Mouse (Mus musculus) hindbrain, postnatal 0 days (tissue): Measurements from ENCODE around the gene Racgap1. TPM values are rescaled to one million over a fixed set of nuclear protein-coding genes. Genes with fewer than 3 reads are reported as not detected.
A peak's percentile ranks its signal among the peaks of the same experiment; 100 is the strongest.

Source experiments
- ATAC-seq: fragments of 200-750 bp; cut with Nextera tagmentation; 2 replicates; pipeline ENCODE4 v1.8.0; 2017; ENCODE audit warnings: mild to moderate bottlenecking, moderate TSS enrichment, moderate library complexity
- DNase-seq: peaks from one replicate; pipeline ENCODE4 v3.0.0-alpha.2; 2015; ENCODE audit warnings: low spot score
- H3K27ac ChIP-seq: fragments of 300-500 bp; sonication (generic); 2 replicates; pipeline ENCODE4 v1.5.1; 2014; ENCODE audit warnings: mild to moderate bottlenecking
- H3K27me3 ChIP-seq: fragments of 300-500 bp; sonication (generic); 2 replicates; pipeline ENCODE4 v1.6.1; 2014; ENCODE audit warnings: low read length, mixed read lengths; ENCODE audit not compliant: insufficient read depth
- H3K36me3 ChIP-seq: fragments of 300-500 bp; sonication (generic); 2 replicates; pipeline ENCODE4 v1.6.1; 2014; ENCODE audit warnings: low read length, mixed read lengths; ENCODE audit not compliant: insufficient read depth
- H3K4me1 ChIP-seq: fragments of 300-500 bp; sonication (generic); 2 replicates; pipeline ENCODE4 v1.6.1; 2014; ENCODE audit warnings: antibody characterized with exemption, low read length, mixed read lengths; ENCODE audit not compliant: insufficient read depth
- H3K4me2 ChIP-seq: fragments of 300-500 bp; sonication (generic); 2 replicates; pipeline ENCODE4 v1.6.1; 2014; ENCODE audit warnings: low read depth, mild to moderate bottlenecking, low read length, moderate library complexity, mixed read lengths
- H3K4me3 ChIP-seq: fragments of 300-500 bp; sonication (generic); 2 replicates; pipeline ENCODE4 v1.5.1; 2014; ENCODE audit warnings: low read length
- H3K9ac ChIP-seq: fragments of 300-500 bp; sonication (generic); replicated peaks from 2 replicates; pipeline ENCODE4 v1.6.1; 2014; ENCODE audit warnings: mild to moderate bottlenecking, low read length, moderate library complexity, mixed read lengths
- H3K9me3 ChIP-seq: fragments of 300-500 bp; sonication (generic); 2 replicates; pipeline ENCODE4 v1.6.1; 2016; ENCODE audit warnings: low read length, mixed read lengths
- CTCF ChIP-seq: IDR thresholded peaks from 2 replicates; pipeline ENCODE4 v1.5.1; 2016; ENCODE audit warnings: antibody characterized with exemption, control low read depth, low read depth
- WGBS: fragments of 180-500 bp; shearing (Covaris S2); extraction: QIAGEN DNeasy Blood & Tissue Kit; methylation state at CpG from one replicate; pipeline ENCODE4 v1.1.7; 2014; 5-methylcytosine and 5-hydroxymethylcytosine counted together
- polyA plus RNA-seq: library from polyadenylated mRNA; unstranded; fragments of >200 nt; fragmentation: Nextera tagmentation; extraction: Ambion mirVana; gene quantifications from 2 replicates; pipeline ENCODE4 v1.2.1, GENCODE M21; 2015
- total RNA-seq: library from RNA; depleted of rRNA; stranded (reverse); fragments of >200 nt; gene quantifications from 2 replicates; pipeline ENCODE4 v1.2.3, GENCODE M21; 2014

Gene Racgap1
- total and polyA plus RNA-seq, 2 experiments from 2014 or later = 46.4 to 49.7 TPM

DNA sequence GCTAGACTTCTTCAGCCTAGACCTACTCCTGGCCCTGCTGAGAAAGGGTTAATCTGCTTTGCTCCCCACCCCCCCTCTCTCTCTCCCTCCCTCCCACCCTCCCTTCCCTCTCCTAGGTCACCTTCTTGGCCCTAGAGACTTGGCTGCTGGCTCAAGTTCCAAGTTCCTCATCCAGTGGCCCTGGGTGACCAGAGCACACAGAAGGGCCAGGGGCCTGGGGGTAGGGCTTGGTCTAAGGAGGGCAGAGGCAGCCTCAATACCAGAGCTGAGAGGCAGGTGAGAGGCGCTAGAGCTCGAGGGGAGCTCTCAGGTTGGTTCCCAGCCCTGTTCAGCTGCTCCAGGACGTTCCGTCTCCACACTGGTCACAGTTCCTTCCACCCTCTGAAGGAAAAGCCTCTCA is 39.5 kb upstream of the Racgap1 start:
- ATAC-seq (no peak), DNase-seq (no peak)
- Histone ChIP-seq H3K4me3 (no peak overlapping the region), H3K36me3 (no peaks in the 10 kb centered on the region), H3K27me3 (no peaks in the 10 kb centered on the region), H3K27ac (no peak overlapping the region), H3K9ac (no peak overlapping the region), H3K4me1 (no peaks in the 10 kb centered on the region), H3K9me3 (no peaks in the 10 kb centered on the region), H3K4me2 (no peak overlapping the region)
- TF ChIP-seq CTCF = no peak
- WGBS = 25% methylated on average over 4 of the region's 4 CpGs

DNA sequence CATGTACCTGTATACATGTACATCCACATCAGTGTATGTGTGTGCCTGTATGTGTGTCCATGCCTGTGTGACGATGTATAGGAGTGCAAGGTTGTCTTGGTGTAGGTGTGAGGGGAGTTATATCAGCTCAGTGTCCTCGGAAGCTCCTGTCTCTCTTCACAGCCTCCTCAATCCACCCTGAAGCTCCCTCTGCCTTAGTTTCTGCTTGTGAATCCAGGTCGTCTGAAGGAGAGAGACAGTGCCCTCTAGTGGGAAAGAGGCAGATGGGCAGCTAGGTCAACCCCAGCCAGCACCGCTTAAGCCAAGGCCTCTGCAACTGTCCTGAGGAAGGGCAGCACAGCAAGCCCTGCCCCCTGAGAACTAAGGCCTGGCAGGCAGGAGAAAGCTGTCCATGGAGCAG is 37.3 kb upstream of the Racgap1 start:
- TF ChIP-seq CTCF = peak; percentile 96
- H3K36me3 ChIP-seq = no peaks in the 10 kb centered on the region
- no peak overlapping the region for H3K4me2 ChIP-seq
- H3K4me3 ChIP-seq = no peak overlapping the region
- ATAC-seq (peak; percentile 57; the same call in 1 of the 2 replicates), DNase-seq (peak; percentile 86)
- H3K9ac ChIP-seq = no peak overlapping the region
- 2% methylated on average over 4 of the region's 4 CpGs for WGBS
- no peak overlapping the region for H3K27ac ChIP-seq
- no peaks in the 10 kb centered on the region for H3K4me1 ChIP-seq
- H3K27me3 ChIP-seq = no peaks in the 10 kb centered on the region
- no peaks in the 10 kb centered on the region for H3K9me3 ChIP-seq

DNA sequence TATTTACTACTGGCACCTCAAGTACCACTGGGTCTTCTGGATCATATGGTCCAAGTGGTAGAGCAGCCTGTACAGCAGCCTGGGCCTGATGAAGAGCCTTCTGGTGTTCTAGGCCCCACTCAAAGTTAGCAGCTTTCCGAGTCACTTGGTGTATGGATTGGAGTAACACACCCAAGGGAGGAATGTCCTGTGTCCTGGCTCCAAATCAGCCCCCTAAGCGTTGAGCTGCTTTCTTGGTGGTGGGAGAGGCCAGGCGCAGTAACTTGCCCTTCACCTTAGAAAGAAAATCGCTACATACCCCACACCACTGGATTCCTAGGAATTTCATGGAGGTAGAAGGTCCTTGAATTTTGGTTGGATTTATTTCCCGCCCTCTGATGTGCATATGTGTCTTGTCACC is 32.7 kb upstream of the Racgap1 start:
- 95% methylated on average over 5 of the region's 5 CpGs for WGBS
- Histone ChIP-seq H3K27ac (no peak overlapping the region), H3K27me3 (no peaks in the 10 kb centered on the region), H3K9ac (no peak overlapping the region), H3K36me3 (no peaks in the 10 kb centered on the region), H3K4me3 (no peak overlapping the region), H3K9me3 (no peaks in the 10 kb centered on the region), H3K4me2 (no peak overlapping the region), H3K4me1 (no peaks in the 10 kb centered on the region)
- no peak for ATAC-seq
- no peak for TF ChIP-seq CTCF
- no peak for DNase-seq

DNA sequence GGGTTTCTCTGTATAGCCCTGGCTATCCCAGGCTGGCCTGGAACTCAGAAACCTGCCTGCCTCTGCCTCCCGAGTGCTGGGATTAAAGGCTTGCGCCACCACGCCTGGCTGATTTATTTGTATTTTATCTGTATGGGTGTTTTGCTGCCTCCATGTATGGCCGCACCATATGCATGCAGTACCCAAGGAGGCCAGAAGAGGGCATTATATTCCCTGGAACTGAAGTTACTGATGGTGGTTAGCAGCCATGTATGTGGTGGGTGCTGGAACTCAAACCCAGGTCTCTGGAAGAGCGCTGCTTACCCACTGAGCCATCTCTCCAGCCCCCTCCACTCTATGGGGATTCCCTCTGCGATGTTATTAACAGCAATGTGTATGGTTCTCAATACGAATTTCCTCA is 31.4 kb upstream of the Racgap1 start:
- H3K4me3 ChIP-seq = no peak overlapping the region
- peak; percentile 58 for TF ChIP-seq CTCF
- 93% methylated on average over 7 of the region's 7 CpGs for WGBS
- H3K36me3 ChIP-seq = no peaks in the 10 kb centered on the region
- no peaks in the 10 kb centered on the region for H3K4me1 ChIP-seq
- DNase-seq (no peak), ATAC-seq (no peak)
- no peaks in the 10 kb centered on the region for H3K9me3 ChIP-seq
- no peak overlapping the region for H3K27ac ChIP-seq
- no peaks in the 10 kb centered on the region for H3K27me3 ChIP-seq
- no peak overlapping the region for H3K9ac ChIP-seq
- H3K4me2 ChIP-seq = no peak overlapping the region

DNA sequence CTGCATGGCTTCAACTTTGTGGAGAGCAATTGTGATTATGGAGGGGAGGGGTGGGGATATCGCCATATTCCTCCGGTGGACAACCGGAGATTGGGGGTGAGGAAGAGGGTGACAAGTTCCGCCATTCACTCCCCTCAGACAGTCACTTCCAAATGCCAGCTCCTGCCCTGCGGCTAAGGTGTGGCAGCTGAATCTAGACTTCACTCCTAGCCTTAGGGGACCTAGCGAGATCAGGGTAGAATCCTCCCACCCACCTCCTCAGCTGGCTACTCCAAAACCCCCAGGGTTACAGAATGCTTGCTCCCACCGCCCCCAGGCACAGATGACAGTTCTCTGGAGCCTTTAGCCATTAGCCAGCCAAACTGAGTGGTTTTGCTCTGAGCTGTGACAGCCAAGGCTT is 27.6 kb upstream of the Racgap1 start:
- Histone ChIP-seq H3K4me2 (no peak overlapping the region), H3K4me3 (no peak overlapping the region)
- DNase-seq = no peak

DNA sequence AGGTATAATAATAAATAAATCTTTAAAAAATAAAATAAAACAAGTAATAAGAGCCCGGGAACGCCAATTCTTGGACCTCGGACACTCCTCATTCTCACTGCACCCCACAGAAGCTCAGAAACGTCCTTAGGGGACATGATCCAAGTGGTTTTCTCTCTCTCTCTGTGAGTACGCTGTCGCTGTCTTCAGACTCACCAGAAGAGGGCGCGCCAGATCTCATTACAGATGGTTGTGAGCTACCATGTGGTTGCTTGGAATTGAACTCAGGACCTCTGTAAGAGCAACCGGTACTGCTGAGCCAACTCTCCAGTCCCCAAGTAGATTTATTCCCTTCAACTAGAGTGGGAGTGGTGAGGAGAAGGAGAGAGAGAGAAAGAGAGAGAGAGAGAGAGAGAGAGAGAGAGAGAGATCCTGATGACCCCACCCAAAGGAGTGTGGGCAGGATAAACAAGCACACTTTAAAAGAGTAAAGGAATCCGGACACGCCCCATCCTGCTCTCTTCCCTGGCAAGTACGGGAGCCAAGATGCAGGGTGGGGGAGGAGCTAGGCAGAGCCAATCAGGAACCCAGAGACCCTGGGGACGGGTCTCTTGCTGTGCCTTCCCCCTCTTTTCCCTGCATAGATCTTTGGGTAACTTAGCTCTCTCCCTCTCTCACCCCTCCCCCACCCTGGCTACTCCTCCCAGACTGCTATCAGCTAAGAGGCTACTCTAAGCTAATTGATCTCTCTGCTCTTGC is 26.8 kb upstream of the Racgap1 start:
- DNase-seq (peak; percentile 49), ATAC-seq (no peak)
- H3K9me3 ChIP-seq = no peaks in the 10 kb centered on the region
- no peak overlapping the region for H3K27ac ChIP-seq
- WGBS = 15% methylated on average over 13 of the region's 13 CpGs
- peaks cover 21% of the 10 kb centered on the region for H3K4me1 ChIP-seq
- H3K4me2 ChIP-seq = no peak overlapping the region
- H3K27me3 ChIP-seq = no peaks in the 10 kb centered on the region
- no peak overlapping the region for H3K9ac ChIP-seq
- peak; percentile 54 for TF ChIP-seq CTCF
- no peaks in the 10 kb centered on the region for H3K36me3 ChIP-seq
- H3K4me3 ChIP-seq = no peak overlapping the region

More for the DNA sequence above, 27.6 kb upstream of the Racgap1 start:
- Histone ChIP-seq H3K9ac (no peak overlapping the region), H3K4me1 (peaks cover 21% of the 10 kb centered on the region), H3K9me3 (no peaks in the 10 kb centered on the region), H3K36me3 (no peaks in the 10 kb centered on the region), H3K27me3 (no peaks in the 10 kb centered on the region), H3K27ac (no peak overlapping the region)
- ATAC-seq = no peak
- TF ChIP-seq CTCF = no peak
- WGBS = 66% methylated on average over 7 of the region's 7 CpGs

DNA sequence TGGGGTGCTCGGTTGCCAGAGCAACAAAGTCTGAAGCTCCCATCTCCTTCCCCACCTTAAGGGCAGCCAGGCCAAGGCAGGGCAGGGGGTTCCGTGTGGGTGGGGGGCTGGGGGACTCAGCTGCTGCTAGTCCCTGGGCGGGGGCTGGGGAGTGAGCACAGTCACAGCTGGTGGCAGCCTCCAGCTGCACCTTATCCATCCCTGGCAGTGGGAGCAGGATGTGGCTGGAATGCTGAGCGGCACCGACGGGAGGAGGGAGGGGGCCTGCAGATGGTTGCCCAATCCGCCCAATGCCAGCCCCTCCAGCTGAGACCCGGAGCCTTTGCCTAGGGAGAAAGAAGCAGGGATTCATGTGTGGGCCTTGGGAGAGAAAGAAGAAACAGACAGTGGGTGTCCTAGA is 25.6 kb upstream of the Racgap1 start:
- H3K27me3 ChIP-seq = no peaks in the 10 kb centered on the region

More for the DNA sequence above, 25.6 kb upstream of the Racgap1 start:
- no peaks in the 10 kb centered on the region for H3K36me3 ChIP-seq
- peak overlapping the region; percentile 13; the same call in 1 of the 2 replicates for H3K9ac ChIP-seq
- no peak overlapping the region for H3K4me3 ChIP-seq
- peaks cover 27% of the 10 kb centered on the region for H3K4me1 ChIP-seq
- WGBS = 21% methylated on average over 8 of the region's 8 CpGs
- DNase-seq (peak; percentile 70), ATAC-seq (peak; percentile 72)
- H3K9me3 ChIP-seq = no peaks in the 10 kb centered on the region
- peak overlapping the region; percentile 67 for H3K27ac ChIP-seq
- H3K4me2 ChIP-seq = peak overlapping the region; percentile 31
- TF ChIP-seq CTCF = no peak
